Mouse (Mus musculus) limb, embryonic 11.5 days (tissue): ENCODE measurements around the gene Gpatch2. TPM values are rescaled to one million over a fixed set of nuclear protein-coding genes. Genes with fewer than 3 reads are reported as not detected.

Experiments used
- ATAC-seq: fragments of 200-750 bp; cut with Nextera tagmentation; 2 replicates; pipeline ENCODE4 v1.8.0; 2017; ENCODE audit warnings: low read depth; ENCODE audit not compliant: insufficient number of reproducible peaks, low FRiP score, low TSS enrichment
- DNase-seq: peaks from one replicate; pipeline ENCODE4 v3.0.0-alpha.2; 2015; ENCODE audit warnings: low spot score
- H3K27ac ChIP-seq: fragments of 300-500 bp; sonication (generic); replicated peaks from 2 replicates; pipeline ENCODE4 v1.5.1; 2014; ENCODE audit warnings: low read depth, mild to moderate bottlenecking, low read length
- H3K27me3 ChIP-seq: fragments of 300-500 bp; sonication (generic); 2 replicates; pipeline ENCODE4 v1.6.1; 2014; ENCODE audit warnings: mild to moderate bottlenecking, low read length, mixed read lengths; ENCODE audit not compliant: control insufficient read depth, insufficient read depth
- H3K36me3 ChIP-seq: fragments of 300-500 bp; sonication (generic); 2 replicates; pipeline ENCODE4 v1.6.1; 2014; ENCODE audit warnings: mild to moderate bottlenecking, low read length, moderate library complexity, mixed read lengths; ENCODE audit not compliant: control insufficient read depth, insufficient read depth
- H3K4me1 ChIP-seq: fragments of 300-500 bp; sonication (generic); 2 replicates; pipeline ENCODE4 v1.6.1; 2014; ENCODE audit warnings: low read length, mixed read lengths; ENCODE audit not compliant: control insufficient read depth, insufficient read depth
- H3K4me2 ChIP-seq: fragments of 300-500 bp; sonication (generic); 2 replicates; pipeline ENCODE4 v1.6.1; 2014; ENCODE audit warnings: low read depth, mild to moderate bottlenecking, moderate library complexity; ENCODE audit not compliant: severe bottlenecking
- H3K4me3 ChIP-seq: fragments of 300-500 bp; sonication (generic); 2 replicates; pipeline ENCODE4 v1.5.1; 2014; ENCODE audit warnings: low read depth, low read length
- H3K9ac ChIP-seq: fragments of 300-500 bp; sonication (generic); 2 replicates; pipeline ENCODE4 v1.6.1; 2014; ENCODE audit warnings: mild to moderate bottlenecking, low read length
- H3K9me3 ChIP-seq: fragments of 300-500 bp; sonication (generic); 2 replicates; pipeline ENCODE4 v1.6.1; 2016; ENCODE audit warnings: low read length; ENCODE audit not compliant: control insufficient read depth
- WGBS: fragments of 180-500 bp; shearing (Covaris S2); extraction: QIAGEN DNeasy Blood & Tissue Kit; methylation state at CpG from one replicate; pipeline ENCODE4 v1.1.7; 2014; 5-methylcytosine and 5-hydroxymethylcytosine counted together
- polyA plus RNA-seq: library from polyadenylated mRNA; unstranded; fragments of >200 nt; fragmentation: Nextera tagmentation; extraction: Ambion mirVana; gene quantifications from 2 replicates; pipeline ENCODE4 v1.2.1, GENCODE M21; 2014

Gpatch2 gene
- polyA plus RNA-seq, 1 experiment from 2014 or later = 25.2 TPM

- H3K9ac ChIP-seq = no peak overlapping the region
- H3K4me2 ChIP-seq = no peak overlapping the region
- ATAC-seq (no peak), DNase-seq (no peak)
- 72% methylated on average over 10 of the region's 10 CpGs for WGBS
- H3K27me3 ChIP-seq = no peaks in the 10 kb centered on the region
- H3K4me3 ChIP-seq = no peak overlapping the region
- no peaks in the 10 kb centered on the region for H3K9me3 ChIP-seq
- no peak overlapping the region for H3K27ac ChIP-seq
- no peaks in the 10 kb centered on the region for H3K36me3 ChIP-seq
- H3K4me1 ChIP-seq = 0 out of 2 replicates have a peak, but pooled peaks cover 3% of the 10 kb centered on the region
These were observed 55.3 kb downstream of the Gpatch2 start for GRCm38 (mm10) chr1:187270318-187271247.

GRCm38 (mm10) chr1:187277324-187277723 lies 62.0 kb downstream of the Gpatch2 start:
- no peak for ATAC-seq
- Histone ChIP-seq H3K36me3 (no peaks in the 10 kb centered on the region), H3K9ac (no peak overlapping the region), H3K27ac (no peak overlapping the region), H3K27me3 (no peaks in the 10 kb centered on the region), H3K4me3 (no peak overlapping the region), H3K4me1 (peaks cover 6% of the 10 kb centered on the region; the same call in 1 of the 2 replicates), H3K4me2 (no peak overlapping the region), H3K9me3 (no peaks in the 10 kb centered on the region)
- no peak for DNase-seq
- 66% methylated on average over 9 of the region's 9 CpGs for WGBS

- H3K4me1 ChIP-seq = peaks cover 6% of the 10 kb centered on the region; the same call in 1 of the 2 replicates
- no peak overlapping the region for H3K4me3 ChIP-seq
- DNase-seq (no peak), ATAC-seq (no peak)
- 31% methylated on average over 5 of the region's 5 CpGs for WGBS
- no peaks in the 10 kb centered on the region for H3K9me3 ChIP-seq
- H3K27ac ChIP-seq = no peak overlapping the region
- no peaks in the 10 kb centered on the region for H3K27me3 ChIP-seq
- no peak overlapping the region for H3K4me2 ChIP-seq
- H3K9ac ChIP-seq = no peak overlapping the region
- no peaks in the 10 kb centered on the region for H3K36me3 ChIP-seq
These were observed 63.2 kb downstream of the Gpatch2 start for GRCm38 (mm10) chr1:187278472-187278871.

GRCm38 (mm10) chr1:187279776-187280175 lies 64.5 kb downstream of the Gpatch2 start:
- H3K36me3 ChIP-seq = no peaks in the 10 kb centered on the region
- H3K9ac ChIP-seq = no peak overlapping the region
- H3K9me3 ChIP-seq = no peaks in the 10 kb centered on the region
- H3K4me1 ChIP-seq = peaks cover 6% of the 10 kb centered on the region; the same call in 1 of the 2 replicates
- 71% methylated on average over 4 of the region's 4 CpGs for WGBS
- ATAC-seq (no peak), DNase-seq (no peak)
- H3K27ac ChIP-seq = no peak overlapping the region
- H3K4me3 ChIP-seq = no peak overlapping the region
- H3K27me3 ChIP-seq = no peaks in the 10 kb centered on the region
- H3K4me2 ChIP-seq = no peak overlapping the region

GRCm38 (mm10) chr1:187282321-187282720 lies 67.0 kb downstream of the Gpatch2 start:
- no peaks in the 10 kb centered on the region for H3K9me3 ChIP-seq
- H3K4me1 ChIP-seq = peaks cover 6% of the 10 kb centered on the region; the same call in 1 of the 2 replicates
- H3K36me3 ChIP-seq = no peaks in the 10 kb centered on the region
- H3K27me3 ChIP-seq = no peaks in the 10 kb centered on the region
- no peak overlapping the region for H3K27ac ChIP-seq
- no peak overlapping the region for H3K4me3 ChIP-seq
- H3K9ac ChIP-seq = no peak overlapping the region
- ATAC-seq = no peak
- no peak overlapping the region for H3K4me2 ChIP-seq
- DNase-seq = no peak
- 64% methylated on average over 3 of the region's 3 CpGs for WGBS

- no peak overlapping the region for H3K4me2 ChIP-seq
- no peak overlapping the region for H3K9ac ChIP-seq
- 90% methylated on average over 6 of the region's 6 CpGs for WGBS
- H3K27me3 ChIP-seq = no peaks in the 10 kb centered on the region
- no peak for DNase-seq
- H3K27ac ChIP-seq = no peak overlapping the region
- no peak for ATAC-seq
- no peak overlapping the region for H3K4me3 ChIP-seq
- no peaks in the 10 kb centered on the region for H3K9me3 ChIP-seq
- H3K36me3 ChIP-seq = no peaks in the 10 kb centered on the region
- peaks cover 6% of the 10 kb centered on the region; the same call in 1 of the 2 replicates for H3K4me1 ChIP-seq
These were observed 67.5 kb downstream of the Gpatch2 start for GRCm38 (mm10) chr1:187282804-187283203.

GRCm38 (mm10) chr1:187285735-187286134 lies 70.4 kb downstream of the Gpatch2 start:
- Histone ChIP-seq H3K4me3 (no peak overlapping the region), H3K9ac (no peak overlapping the region), H3K27me3 (no peaks in the 10 kb centered on the region), H3K27ac (no peak overlapping the region), H3K4me2 (no peak overlapping the region), H3K4me1 (0 out of 2 replicates have a peak, but pooled peaks cover 2% of the 10 kb centered on the region), H3K9me3 (no peaks in the 10 kb centered on the region), H3K36me3 (no peaks in the 10 kb centered on the region)
- WGBS = 69% methylated on average over 8 of the region's 8 CpGs
- no peak for ATAC-seq
- no peak for DNase-seq

GRCm38 (mm10) chr1:187286411-187286810 lies 71.1 kb downstream of the Gpatch2 start:
- Histone ChIP-seq H3K36me3 (no peaks in the 10 kb centered on the region; the same call in 1 of the 2 replicates), H3K4me3 (no peak overlapping the region), H3K4me2 (no peak overlapping the region), H3K27ac (no peak overlapping the region), H3K9me3 (no peaks in the 10 kb centered on the region), H3K9ac (no peak overlapping the region), H3K4me1 (0 out of 2 replicates have a peak, but pooled peaks cover 2% of the 10 kb centered on the region), H3K27me3 (no peaks in the 10 kb centered on the region)
- 87% methylated on average over 4 of the region's 4 CpGs for WGBS
- ATAC-seq = no peak
- no peak for DNase-seq
